Mouse (Mus musculus) kidney, adult 2 months (tissue): ENCODE results near the gene Zan. TPM values are rescaled to one million over a fixed set of nuclear protein-coding genes. Genes with fewer than 3 reads are reported as not detected.

Experiments used
- DNase-seq: peaks from one replicate; pipeline ENCODE4 v3.0.0; 2021
- H3K27ac ChIP-seq: fragments of 200-500 bp; 2 replicates; pipeline ENCODE4 v1.5.1; 2012; ENCODE audit warnings: low read depth, low read length, control low read depth, inconsistent platforms; ENCODE audit not compliant: insufficient read depth
- H3K27me3 ChIP-seq: fragments of 200-500 bp; replicated peaks from 2 replicates; pipeline ENCODE4 v1.6.1; 2012; ENCODE audit warnings: mild to moderate bottlenecking, moderate library complexity, low read length, inconsistent platforms; ENCODE audit not compliant: control insufficient read depth, insufficient read depth
- H3K36me3 ChIP-seq: fragments of 200-500 bp; 2 replicates; pipeline ENCODE4 v1.6.1; 2012; ENCODE audit warnings: mild to moderate bottlenecking, moderate library complexity, low read length, inconsistent platforms; ENCODE audit not compliant: control insufficient read depth, insufficient read depth
- H3K4me1 ChIP-seq: fragments of 200-500 bp; 2 replicates; pipeline ENCODE4 v1.6.1; 2011; ENCODE audit warnings: low read length; ENCODE audit not compliant: control insufficient read depth, insufficient read depth
- H3K4me3 ChIP-seq: fragments of 200-500 bp; 2 replicates; pipeline ENCODE4 v1.5.1; 2011; ENCODE audit warnings: mild to moderate bottlenecking, low read depth, low read length, control low read depth; ENCODE audit not compliant: insufficient read depth
- CTCF ChIP-seq: fragments of 200-500 bp; conservative IDR thresholded peaks from 2 replicates; pipeline ENCODE4 v1.5.1; 2011; ENCODE audit warnings: low read depth, mild to moderate bottlenecking, control low read depth, low read length, moderate library complexity, mixed read lengths; ENCODE audit not compliant: insufficient read depth, insufficient read length
- POLR2A ChIP-seq: fragments of 200-500 bp; IDR thresholded peaks from one replicate; pipeline ENCODE4 v1.6.1; 2011; ENCODE audit warnings: low read depth, low read length, control low read depth
- WGBS: fragments of 180-500 bp; shearing (Covaris S2); methylation state at CpG from one replicate; pipeline ENCODE4 v1.1.7; 2018; 5-methylcytosine and 5-hydroxymethylcytosine counted together
- polyA plus RNA-seq: library from polyadenylated mRNA; depleted of rRNA; stranded (reverse); fragments of >200 nt; gene quantifications from 2 replicates; pipeline ENCODE4 v1.2.3, GENCODE M21; 2012

The Zan gene
- polyA plus RNA-seq, 1 experiment, result 0.16 TPM

GRCm38 (mm10) chr5:137410549-137410948, 66.3 kb downstream of the Zan start:
- H3K4me1 ChIP-seq, result no peaks in the 10 kb centered on the region
- no peak overlapping the region for H3K27ac ChIP-seq
- no peak for DNase-seq
- H3K4me3 ChIP-seq, result no peak overlapping the region
- no peaks in the 10 kb centered on the region for H3K36me3 ChIP-seq
- H3K27me3 ChIP-seq, result no peaks in the 10 kb centered on the region
- no peak for TF ChIP-seq CTCF
- no peak for TF ChIP-seq POLR2A
- 85% methylated on average over 3 of the region's 3 CpGs for WGBS

- TF ChIP-seq POLR2A (no peak), CTCF (no peak)
These were observed 66.8 kb downstream of the Zan start for GRCm38 (mm10) chr5:137410066-137410465.

GRCm38 (mm10) chr5:137409451-137409850, 67.4 kb downstream of the Zan start:
- no peaks in the 10 kb centered on the region for H3K4me1 ChIP-seq
- H3K27me3 ChIP-seq, result no peaks in the 10 kb centered on the region
- H3K36me3 ChIP-seq, result no peaks in the 10 kb centered on the region
- TF ChIP-seq POLR2A (no peak), CTCF (no peak)
- no peak overlapping the region for H3K4me3 ChIP-seq
- DNase-seq, result no peak
- H3K27ac ChIP-seq, result no peak overlapping the region
- 72% methylated on average over 6 of the region's 6 CpGs for WGBS

More at GRCm38 (mm10) chr5:137410066-137410465, 66.8 kb downstream of the Zan start:
- Histone ChIP-seq H3K4me1 (no peaks in the 10 kb centered on the region), H3K4me3 (no peak overlapping the region), H3K36me3 (no peaks in the 10 kb centered on the region), H3K27ac (no peak overlapping the region), H3K27me3 (no peaks in the 10 kb centered on the region)
- DNase-seq, result no peak
- WGBS, result 74% methylated on average over 3 of the region's 3 CpGs

- TF ChIP-seq CTCF (no peak), POLR2A (no peak)
- no peak overlapping the region for H3K27ac ChIP-seq
- H3K27me3 ChIP-seq, result no peaks in the 10 kb centered on the region
- H3K4me1 ChIP-seq, result no peaks in the 10 kb centered on the region
- 59% methylated on average over 2 of the region's 2 CpGs for WGBS
- DNase-seq, result peak; percentile 17
- H3K36me3 ChIP-seq, result no peaks in the 10 kb centered on the region
- no peak overlapping the region for H3K4me3 ChIP-seq
These were observed 72.8 kb downstream of the Zan start for GRCm38 (mm10) chr5:137404081-137404480.

GRCm38 (mm10) chr5:137394456-137394855, 82.4 kb downstream of the Zan start:
- no peaks in the 10 kb centered on the region for H3K27me3 ChIP-seq
- no peak overlapping the region for H3K4me3 ChIP-seq
- TF ChIP-seq CTCF (0 out of 2 replicates have a peak, but pooled peaks have one; percentile 3), POLR2A (no peak)
- H3K36me3 ChIP-seq, result no peaks in the 10 kb centered on the region
- H3K4me1 ChIP-seq, result no peaks in the 10 kb centered on the region
- no peak for DNase-seq
- H3K27ac ChIP-seq, result no peak overlapping the region
- 46% methylated on average over 7 of the region's 7 CpGs for WGBS

- no peaks in the 10 kb centered on the region for H3K36me3 ChIP-seq
- no peak overlapping the region for H3K4me3 ChIP-seq
- H3K27ac ChIP-seq, result no peak overlapping the region
- no peak for TF ChIP-seq POLR2A
- no peak for TF ChIP-seq CTCF
- DNase-seq, result no peak
- 81% methylated on average over 8 of the region's 8 CpGs for WGBS
- no peaks in the 10 kb centered on the region for H3K4me1 ChIP-seq
- H3K27me3 ChIP-seq, result no peaks in the 10 kb centered on the region
These were observed 85.2 kb downstream of the Zan start for GRCm38 (mm10) chr5:137391641-137392040.

- TF ChIP-seq POLR2A (no peak), CTCF (no peak)
- Histone ChIP-seq H3K27ac (no peak overlapping the region), H3K27me3 (no peaks in the 10 kb centered on the region)
These were observed 90.2 kb downstream of the Zan start for GRCm38 (mm10) chr5:137386712-137387111.

More at GRCm38 (mm10) chr5:137386712-137387111, 90.2 kb downstream of the Zan start:
- no peak for DNase-seq
- no peaks in the 10 kb centered on the region for H3K4me1 ChIP-seq
- no peaks in the 10 kb centered on the region for H3K36me3 ChIP-seq
- 83% methylated on average over 7 of the region's 7 CpGs for WGBS
- no peak overlapping the region for H3K4me3 ChIP-seq
